Mouse (Mus musculus) left cerebral cortex, adult 11 months (tissue): ENCODE measurements at regions not wholly inside any gene's neighbourhood (a gene's known extent, or its start where the extent isn't known, plus 50 kb on each side); places are given as distances from the start of the nearest gene placed in this dataset.

Experiments used
- DNase-seq: peaks from one replicate; pipeline ENCODE4 v3.0.0; 2022; ENCODE audit warnings: low spot score

- no peak for DNase-seq
These were observed 152.6 kb upstream of the Cypt12 start for GRCm38 (mm10) chr3:17795271-17796260.

GRCm38 (mm10) chr3:17796766-17797165 is 151.4 kb upstream of the Cypt12 start:
- no peak for DNase-seq

- DNase-seq: no peak
These were observed 149.8 kb upstream of the Cypt12 start for GRCm38 (mm10) chr3:17798399-17798798.

- DNase-seq: no peak
These were observed 149.1 kb upstream of the Cypt12 start for GRCm38 (mm10) chr3:17799120-17799519.

GRCm38 (mm10) chr3:17800810-17801209 is 147.4 kb upstream of the Cypt12 start:
- no peak for DNase-seq

- DNase-seq: no peak
These were observed 146.7 kb upstream of the Cypt12 start for GRCm38 (mm10) chr3:17801479-17801878.

- no peak for DNase-seq
These were observed 143.0 kb upstream of the Cypt12 start for GRCm38 (mm10) chr3:17805185-17805584.

- DNase-seq: no peak
These were observed 136.9 kb upstream of the Cypt12 start for GRCm38 (mm10) chr3:17811290-17811689.

- DNase-seq: no peak
These were observed 124.0 kb upstream of the Cypt12 start for GRCm38 (mm10) chr3:17824201-17824600.

GRCm38 (mm10) chr3:17824662-17825061 is 123.5 kb upstream of the Cypt12 start:
- peak; percentile 41 for DNase-seq

GRCm38 (mm10) chr3:17825254-17825890 is 122.8 kb upstream of the Cypt12 start:
- DNase-seq: no peak

GRCm38 (mm10) chr3:17834706-17835105 is 113.5 kb upstream of the Cypt12 start:
- DNase-seq: peak; percentile 77

- DNase-seq: no peak
These were observed 100.6 kb upstream of the Cypt12 start for GRCm38 (mm10) chr3:17847609-17848008.

- DNase-seq: no peak
These were observed 100.0 kb upstream of the Cypt12 start for GRCm38 (mm10) chr3:17848181-17848580.

GRCm38 (mm10) chr3:17862367-17862766 is 85.8 kb upstream of the Cypt12 start:
- DNase-seq: no peak

GRCm38 (mm10) chr3:17865112-17865511 is 83.1 kb upstream of the Cypt12 start:
- no peak for DNase-seq

GRCm38 (mm10) chr3:17870895-17871482 is 77.2 kb upstream of the Cypt12 start:
- no peak for DNase-seq

- no peak for DNase-seq
These were observed 52.3 kb upstream of the Cypt12 start for GRCm38 (mm10) chr3:17895869-17896268.

- DNase-seq: no peak
These were observed 51.5 kb upstream of the Cypt12 start for GRCm38 (mm10) chr3:17896756-17897155.
